Mouse (Mus musculus) limb, embryonic 12.5 days (tissue): ENCODE results near the gene Acox1. TPM values are rescaled to one million over a fixed set of nuclear protein-coding genes. Genes with fewer than 3 reads are reported as not detected.
A peak's percentile ranks its signal among the peaks of the same experiment; 100 is the strongest.

ENCODE experiments used
- ATAC-seq: fragments of 200-750 bp; cut with Nextera tagmentation; 2 replicates; pipeline ENCODE4 v1.8.0; 2017; ENCODE audit warnings: low read depth, moderate TSS enrichment; ENCODE audit not compliant: insufficient number of reproducible peaks, insufficient read depth, low FRiP score, low TSS enrichment
- H3K27ac ChIP-seq: fragments of 300-500 bp; sonication (generic); 2 replicates; pipeline ENCODE4 v1.5.1; 2016; ENCODE audit warnings: mild to moderate bottlenecking, moderate library complexity
- H3K27me3 ChIP-seq: fragments of 300-500 bp; sonication (generic); 2 replicates; pipeline ENCODE4 v1.6.1; 2016; ENCODE audit warnings: mild to moderate bottlenecking, moderate library complexity
- H3K36me3 ChIP-seq: fragments of 300-500 bp; sonication (generic); 2 replicates; pipeline ENCODE4 v1.6.1; 2016; ENCODE audit warnings: mild to moderate bottlenecking, moderate library complexity
- H3K4me1 ChIP-seq: fragments of 300-500 bp; sonication (generic); replicated peaks from 2 replicates; pipeline ENCODE4 v1.6.1; 2016
- H3K4me2 ChIP-seq: fragments of 300-500 bp; sonication (generic); 2 replicates; pipeline ENCODE4 v1.6.1; 2016; ENCODE audit warnings: mild to moderate bottlenecking, moderate library complexity
- H3K4me3 ChIP-seq: fragments of 300-500 bp; sonication (generic); replicated peaks from 2 replicates; pipeline ENCODE4 v1.5.1; 2016; ENCODE audit warnings: mild to moderate bottlenecking
- H3K9ac ChIP-seq: fragments of 300-500 bp; sonication (generic); replicated peaks from 2 replicates; pipeline ENCODE4 v1.6.1; 2016; ENCODE audit warnings: mild to moderate bottlenecking, moderate library complexity
- H3K9me3 ChIP-seq: fragments of 300-500 bp; sonication (generic); 2 replicates; pipeline ENCODE4 v1.6.1; 2016; ENCODE audit warnings: mild to moderate bottlenecking, moderate library complexity
- WGBS: fragments of 180-500 bp; shearing (Covaris S2); methylation state at CpG from one replicate; pipeline ENCODE4 v1.1.7; 2016; 5-methylcytosine and 5-hydroxymethylcytosine counted together
- polyA plus RNA-seq: library from polyadenylated mRNA; unstranded; fragments of >200 nt; fragmentation: Nextera tagmentation; extraction: Ambion mirVana; gene quantifications from 2 replicates; pipeline ENCODE4 v1.2.1, GENCODE M21; 2016

The Acox1 gene
- polyA plus RNA-seq: 18.1 and 21.2 TPM in 2 replicates

- peak within 1 kb of the TSS; percentile 81 for H3K4me2 ChIP-seq
- H3K36me3 ChIP-seq: peaks cover 28% of the 10 kb centered on the region; the same call in 1 of the 2 replicates
- peak; percentile 96 for ATAC-seq
- H3K27me3 ChIP-seq: no peaks in the 10 kb centered on the region
- under 1% methylated on average over 59 of the region's 62 CpGs for WGBS
- peak within 1 kb of the TSS; percentile 92 for H3K27ac ChIP-seq
- H3K9me3 ChIP-seq: no peaks in the 10 kb centered on the region
- peaks cover 7% of the 10 kb centered on the region for H3K4me1 ChIP-seq
- peak within 1 kb of the TSS; percentile 76 for H3K4me3 ChIP-seq
- peak within 1 kb of the TSS; percentile 82 for H3K9ac ChIP-seq
These were observed at the start of gene Acox1, which contains the start of gene Ten1 for GRCm38 (mm10) chr11:116198639-116199531. TSS of gene Acox1 (minus strand) at chr11:116199045. TSS of gene Ten1 (plus strand) at chr11:116198855.

GRCm38 (mm10) chr11:116247502-116248222 lies 48.8 kb upstream of the Acox1 start:
- Histone ChIP-seq H3K4me1 (no peaks in the 10 kb centered on the region), H3K27ac (no peak overlapping the region), H3K27me3 (no peaks in the 10 kb centered on the region), H3K36me3 (peaks cover 97% of the 10 kb centered on the region), H3K4me3 (no peak overlapping the region), H3K9ac (no peak overlapping the region), H3K9me3 (no peaks in the 10 kb centered on the region), H3K4me2 (no peak overlapping the region)
- ATAC-seq: no peak
- WGBS: 79% methylated on average over 14 of the region's 14 CpGs

GRCm38 (mm10) chr11:116245616-116246015 lies 46.8 kb upstream of the Acox1 start:
- Histone ChIP-seq H3K4me1 (peaks cover 14% of the 10 kb centered on the region), H3K4me2 (no peak overlapping the region)
- 80% methylated on average over 6 of the region's 6 CpGs for whole genome bisulfite sequencing

GRCm38 (mm10) chr11:116244580-116244979 lies 45.7 kb upstream of the Acox1 start:
- 70% methylated on average over 8 of the region's 8 CpGs for WGBS
- Histone ChIP-seq H3K36me3 (peaks cover 66% of the 10 kb centered on the region), H3K27ac (no peak overlapping the region)

More at GRCm38 (mm10) chr11:116245616-116246015, 46.8 kb upstream of the Acox1 start:
- peaks cover 76% of the 10 kb centered on the region for H3K36me3 ChIP-seq
- ATAC-seq: no peak
- H3K9ac ChIP-seq: no peak overlapping the region
- H3K27me3 ChIP-seq: no peaks in the 10 kb centered on the region
- no peak overlapping the region for H3K4me3 ChIP-seq
- H3K9me3 ChIP-seq: no peaks in the 10 kb centered on the region
- H3K27ac ChIP-seq: no peak overlapping the region

GRCm38 (mm10) chr11:116241744-116242235 lies 42.9 kb upstream of the Acox1 start:
- ATAC-seq: no peak

More at GRCm38 (mm10) chr11:116244580-116244979, 45.7 kb upstream of the Acox1 start:
- no peaks in the 10 kb centered on the region for H3K27me3 ChIP-seq
- ATAC-seq: no peak
- no peaks in the 10 kb centered on the region for H3K9me3 ChIP-seq
- H3K4me1 ChIP-seq: peaks cover 18% of the 10 kb centered on the region
- H3K4me3 ChIP-seq: no peak overlapping the region
- H3K4me2 ChIP-seq: no peak overlapping the region
- H3K9ac ChIP-seq: no peak overlapping the region

GRCm38 (mm10) chr11:116239797-116240196 lies 41.0 kb upstream of the Acox1 start:
- Histone ChIP-seq H3K9ac (no peak overlapping the region), H3K36me3 (peaks cover 18% of the 10 kb centered on the region), H3K9me3 (no peaks in the 10 kb centered on the region), H3K4me3 (no peak overlapping the region), H3K27me3 (peaks cover 27% of the 10 kb centered on the region), H3K27ac (no peak overlapping the region), H3K4me1 (peaks cover 29% of the 10 kb centered on the region), H3K4me2 (no peak overlapping the region)
- ATAC-seq: no peak
- WGBS: 10% methylated on average over 7 of the region's 7 CpGs

More at GRCm38 (mm10) chr11:116241744-116242235, 42.9 kb upstream of the Acox1 start:
- H3K9ac ChIP-seq: no peak overlapping the region
- 8% methylated on average over 12 of the region's 12 CpGs for WGBS
- peaks cover 38% of the 10 kb centered on the region for H3K36me3 ChIP-seq
- no peaks in the 10 kb centered on the region for H3K9me3 ChIP-seq
- H3K27me3 ChIP-seq: peaks cover 21% of the 10 kb centered on the region
- peak overlapping the region; percentile 15; the same call in 1 of the 2 replicates for H3K4me2 ChIP-seq
- peak overlapping the region; percentile 82 for H3K27ac ChIP-seq
- no peak overlapping the region for H3K4me3 ChIP-seq
- H3K4me1 ChIP-seq: peaks cover 29% of the 10 kb centered on the region

- ATAC-seq: no peak
- H3K4me1 ChIP-seq: peaks cover 31% of the 10 kb centered on the region
- H3K27ac ChIP-seq: no peak within 1 kb of the TSS
- H3K9me3 ChIP-seq: no peaks in the 10 kb centered on the region
- peak within 1 kb of the TSS; percentile 22 for H3K4me3 ChIP-seq
- peaks cover 36% of the 10 kb centered on the region for H3K27me3 ChIP-seq
- peak within 1 kb of the TSS; percentile 42 for H3K4me2 ChIP-seq
- H3K9ac ChIP-seq: peak within 1 kb of the TSS; percentile 31; the same call in 1 of the 2 replicates
- no peaks in the 10 kb centered on the region for H3K36me3 ChIP-seq
- 20% methylated on average over 29 of the region's 31 CpGs for WGBS
These were observed 39.0 kb upstream of the Acox1 start, which contains the start of gene Evpl for GRCm38 (mm10) chr11:116237742-116238395. TSS of gene Evpl (minus strand) at chr11:116238077.

GRCm38 (mm10) chr11:116234901-116235300 lies 36.1 kb upstream of the Acox1 start:
- H3K27ac ChIP-seq: no peak overlapping the region
- 85% methylated on average over 8 of the region's 8 CpGs for WGBS
- no peak overlapping the region for H3K9ac ChIP-seq
- H3K9me3 ChIP-seq: no peaks in the 10 kb centered on the region
- no peak overlapping the region for H3K4me3 ChIP-seq
- no peaks in the 10 kb centered on the region for H3K36me3 ChIP-seq
- H3K27me3 ChIP-seq: peaks cover 38% of the 10 kb centered on the region
- H3K4me2 ChIP-seq: no peak overlapping the region
- ATAC-seq: no peak
- peaks cover 24% of the 10 kb centered on the region for H3K4me1 ChIP-seq

GRCm38 (mm10) chr11:116232427-116232826 lies 33.6 kb upstream of the Acox1 start:
- H3K36me3 ChIP-seq: no peaks in the 10 kb centered on the region
- H3K4me1 ChIP-seq: peaks cover 9% of the 10 kb centered on the region; the same call in 1 of the 2 replicates
- 20% methylated on average over 17 of the region's 17 CpGs for WGBS
- no peak for ATAC-seq
- H3K27me3 ChIP-seq: peaks cover 23% of the 10 kb centered on the region
- H3K27ac ChIP-seq: no peak overlapping the region
- peak overlapping the region; percentile 53 for H3K9ac ChIP-seq
- H3K9me3 ChIP-seq: no peaks in the 10 kb centered on the region
- H3K4me2 ChIP-seq: peak overlapping the region; percentile 46
- peak overlapping the region; percentile 21 for H3K4me3 ChIP-seq

GRCm38 (mm10) chr11:116228699-116229098 lies 29.9 kb upstream of the Acox1 start:
- no peak overlapping the region for H3K9ac ChIP-seq
- no peaks in the 10 kb centered on the region for H3K36me3 ChIP-seq
- no peaks in the 10 kb centered on the region for H3K9me3 ChIP-seq
- no peak overlapping the region for H3K4me3 ChIP-seq
- ATAC-seq: no peak
- H3K4me2 ChIP-seq: no peak overlapping the region
- H3K27ac ChIP-seq: no peak overlapping the region
- H3K4me1 ChIP-seq: peaks cover 12% of the 10 kb centered on the region; the same call in 1 of the 2 replicates
- peaks cover 23% of the 10 kb centered on the region for H3K27me3 ChIP-seq
- WGBS: 69% methylated on average over 4 of the region's 4 CpGs
